Mouse (Mus musculus) inflammation-experienced regulatory T-cells, adult 6 months (primary cell): Measurements from ENCODE around the gene Fbxl18. TPM values are rescaled to one million over a fixed set of nuclear protein-coding genes. Genes with fewer than 3 reads are reported as not detected.
A peak's percentile ranks its signal among the peaks of the same experiment; 100 is the strongest.
"Not testable (repeated sequence)": the region's sequence is repeated elsewhere in the genome, so short reads cannot be mapped to it uniquely, and the experiment has no call there.

Source experiments
- ATAC-seq: one replicate; pipeline ENCODE4 v1.8.0; 2017
- polyA plus RNA-seq, 3 experiments: library from polyadenylated mRNA; unstranded; fragments of 100-300 nt; shearing (Covaris generic); gene quantifications; one replicate each; pipeline ENCODE4 v1.2.1; 2017

Gene Fbxl18
- polyA plus RNA-seq, 3 experiments from 2014 or later = 4.6 to 5.8 (median 5.5) TPM

DNA sequence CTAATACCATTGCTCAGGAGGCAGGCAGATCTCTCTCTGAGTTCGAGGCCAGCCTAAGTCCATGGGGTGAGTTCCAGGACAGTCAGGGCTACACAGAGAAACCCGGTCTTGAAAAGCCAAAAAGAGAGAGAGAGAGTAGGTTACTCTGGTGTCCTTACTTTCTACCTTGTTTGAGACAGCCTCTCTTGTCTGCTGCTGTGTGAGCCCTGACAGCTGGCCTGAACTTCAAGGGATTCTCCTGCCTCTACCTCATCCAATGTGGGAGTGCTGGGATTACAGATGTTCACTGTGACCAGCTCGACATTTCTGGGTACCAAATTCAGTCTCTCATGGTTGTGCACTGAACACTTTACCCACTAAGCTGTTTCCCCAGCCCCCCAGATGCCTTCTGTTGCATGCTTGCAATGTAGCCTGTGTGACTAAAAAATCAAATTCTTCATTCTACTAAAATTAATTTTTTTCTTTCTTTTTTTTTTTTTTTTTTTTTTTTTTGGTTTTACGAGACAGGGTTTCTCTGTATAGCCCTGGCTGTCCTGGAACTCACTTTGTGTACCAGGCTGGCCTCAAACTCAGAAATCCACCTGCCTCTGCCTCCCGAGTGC is 4.8 kb upstream of the Fbxl18 start:
- no peak for ATAC-seq

DNA sequence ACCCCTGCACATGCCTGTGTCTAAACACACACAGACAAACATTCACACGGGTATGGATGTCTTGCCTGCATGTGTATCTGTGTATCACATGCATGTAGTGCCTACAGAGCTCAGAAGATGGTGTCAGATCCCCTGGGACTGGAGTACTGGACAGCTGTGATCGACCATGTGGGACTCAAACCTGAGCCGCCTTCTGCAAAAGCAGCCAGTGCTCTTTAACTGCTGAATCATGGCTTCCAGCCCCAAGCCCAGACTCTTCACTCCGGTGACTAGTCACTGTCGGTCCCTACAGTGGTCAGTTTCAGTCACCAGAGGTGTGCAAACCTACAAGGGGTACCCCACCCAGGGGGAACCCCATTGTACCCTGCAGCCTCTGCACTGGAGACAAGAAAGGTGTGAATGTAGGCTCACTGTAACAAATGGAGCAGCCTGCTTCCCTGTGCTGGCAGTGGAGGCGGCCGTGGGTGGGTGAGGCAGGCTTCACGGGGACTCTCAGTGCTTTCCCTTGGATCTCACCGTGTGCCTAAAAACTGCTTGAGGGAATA is 3.9 kb upstream of the Fbxl18 start:
- ATAC-seq = no peak

DNA sequence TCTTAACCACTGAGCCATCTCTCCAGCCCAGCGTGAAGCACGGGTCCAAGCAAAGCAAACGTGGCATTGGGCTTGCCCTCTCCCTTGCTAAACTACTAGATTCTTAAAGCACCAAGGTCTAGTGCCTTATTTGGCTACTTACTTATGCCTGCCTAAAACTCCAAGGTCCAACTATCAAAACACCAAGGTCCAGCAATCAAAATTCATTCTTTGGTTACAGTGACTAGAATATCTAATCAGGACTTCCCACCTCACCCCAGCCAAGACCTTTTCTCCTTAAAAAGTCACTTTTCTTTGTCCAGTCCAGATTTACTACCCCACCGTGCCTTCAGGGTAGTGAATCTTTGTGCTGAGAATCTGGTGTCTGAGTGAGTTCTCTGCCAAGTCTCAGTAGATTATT is 3.1 kb upstream of the Fbxl18 start:
- ATAC-seq = no peak

- ATAC-seq = no peak
These were observed 2.5 kb upstream of the Fbxl18 start for GRCm38 (mm10) chr5:142897568-142898248.

GRCm38 (mm10) chr5:142896713-142897112 is 1.5 kb upstream of the Fbxl18 start:
- ATAC-seq = peak; percentile 49

- no peak for ATAC-seq
These were observed 971 bp upstream of the Fbxl18 start for GRCm38 (mm10) chr5:142896192-142896591.

GRCm38 (mm10) chr5:142891396-142891795 is 3.8 kb downstream of the Fbxl18 start:
- ATAC-seq = no peak

- ATAC-seq = not testable (repeated sequence)
These were observed 7.7 kb downstream of the Fbxl18 start for GRCm38 (mm10) chr5:142887533-142887932.

- no peak for ATAC-seq
These were observed 8.5 kb downstream of the Fbxl18 start for GRCm38 (mm10) chr5:142886761-142887160.

GRCm38 (mm10) chr5:142886181-142886580 is 9.0 kb downstream of the Fbxl18 start:
- no peak for ATAC-seq

DNA sequence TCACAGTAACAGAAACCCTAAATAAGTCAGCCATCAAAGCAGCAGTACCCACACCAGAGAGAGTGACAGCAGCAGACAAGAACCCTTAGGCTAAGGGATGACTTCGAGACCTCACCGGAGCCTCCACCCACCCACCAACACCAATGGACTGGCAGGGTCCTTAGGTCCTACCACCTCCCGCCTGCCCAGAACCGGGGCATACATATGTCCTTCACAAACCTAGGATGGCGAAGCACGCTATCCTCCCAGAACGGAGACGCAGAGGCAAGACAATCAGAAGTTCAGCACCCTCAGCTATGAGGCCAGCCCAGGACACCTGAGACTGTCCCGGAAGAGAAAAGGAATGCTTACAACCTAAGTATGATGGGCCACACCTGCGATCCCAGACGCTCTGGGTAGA is 12.8 kb downstream of the Fbxl18 start:
- ATAC-seq = no peak

- no peak for ATAC-seq
These were observed 13.3 kb downstream of the Fbxl18 start for GRCm38 (mm10) chr5:142881936-142882335.

- no peak for ATAC-seq
These were observed 14.3 kb downstream of the Fbxl18 start for GRCm38 (mm10) chr5:142880806-142881516.

DNA sequence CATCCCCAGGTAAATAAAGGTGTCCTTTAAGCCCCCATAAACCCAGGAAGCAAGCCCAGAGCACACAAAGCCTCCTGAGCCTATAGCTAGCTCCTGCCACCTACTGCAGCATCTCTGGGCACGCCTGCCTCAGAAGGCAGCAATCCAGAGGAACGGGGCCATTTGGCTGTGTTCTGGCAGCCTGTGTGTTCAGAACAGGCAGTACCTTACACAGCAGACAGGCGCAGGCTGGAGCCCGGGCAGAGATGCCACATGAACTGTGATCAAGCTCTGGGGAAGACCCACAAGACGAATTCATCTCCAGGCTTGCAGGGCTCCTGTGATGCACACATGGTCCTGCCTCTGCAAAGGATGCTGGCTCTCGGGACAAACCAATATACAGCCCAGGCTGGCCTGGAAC is 15.0 kb downstream of the Fbxl18 start:
- no peak for ATAC-seq

- peak; percentile 78 for ATAC-seq
These were observed 15.7 kb downstream of the Fbxl18 start for GRCm38 (mm10) chr5:142879318-142880175.

DNA sequence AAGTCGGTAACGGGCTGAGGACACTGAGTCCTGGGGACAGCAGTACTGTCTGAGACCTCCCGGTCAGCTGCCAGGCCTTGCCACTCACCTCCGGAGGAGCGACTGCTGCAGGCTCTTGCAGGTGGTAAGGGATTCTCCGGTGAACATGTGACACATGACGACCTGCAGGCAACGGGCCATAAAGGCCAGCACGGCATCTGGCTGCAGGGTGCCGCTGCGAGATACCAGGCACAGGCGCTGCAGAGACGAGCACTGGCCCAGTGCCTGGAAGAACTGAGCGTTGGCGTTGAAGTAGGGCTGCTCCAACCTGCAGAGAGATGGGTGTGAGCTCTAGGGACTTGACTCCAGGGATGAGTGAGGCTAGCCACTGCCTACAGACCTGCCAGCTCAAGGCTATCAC is 16.7 kb downstream of the Fbxl18 start:
- ATAC-seq = no peak

- peak; percentile 77 for ATAC-seq
These were observed 17.6 kb downstream of the Fbxl18 start for GRCm38 (mm10) chr5:142877337-142878280.

DNA sequence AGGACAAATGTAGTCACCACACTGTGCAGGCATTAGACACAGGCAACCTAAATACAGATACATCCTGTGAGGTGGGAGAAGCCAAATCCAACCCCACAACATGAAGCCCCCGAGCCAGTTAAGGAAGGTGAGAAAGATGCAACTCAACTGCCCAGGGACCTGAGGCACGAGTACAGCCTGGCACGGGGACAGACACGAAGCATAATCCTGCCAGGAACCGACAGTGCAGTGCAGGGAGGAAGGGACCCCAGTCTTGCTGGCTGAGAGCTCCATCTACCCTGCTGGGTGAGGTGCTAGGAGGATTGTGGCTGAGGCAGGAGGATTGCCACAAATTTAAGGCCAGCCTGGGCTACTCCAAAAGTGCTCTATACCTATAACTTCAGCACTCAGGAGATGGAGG is 18.3 kb downstream of the Fbxl18 start:
- no peak for ATAC-seq

GRCm38 (mm10) chr5:142875513-142875905 is 19.7 kb downstream of the Fbxl18 start:
- no peak for ATAC-seq

DNA sequence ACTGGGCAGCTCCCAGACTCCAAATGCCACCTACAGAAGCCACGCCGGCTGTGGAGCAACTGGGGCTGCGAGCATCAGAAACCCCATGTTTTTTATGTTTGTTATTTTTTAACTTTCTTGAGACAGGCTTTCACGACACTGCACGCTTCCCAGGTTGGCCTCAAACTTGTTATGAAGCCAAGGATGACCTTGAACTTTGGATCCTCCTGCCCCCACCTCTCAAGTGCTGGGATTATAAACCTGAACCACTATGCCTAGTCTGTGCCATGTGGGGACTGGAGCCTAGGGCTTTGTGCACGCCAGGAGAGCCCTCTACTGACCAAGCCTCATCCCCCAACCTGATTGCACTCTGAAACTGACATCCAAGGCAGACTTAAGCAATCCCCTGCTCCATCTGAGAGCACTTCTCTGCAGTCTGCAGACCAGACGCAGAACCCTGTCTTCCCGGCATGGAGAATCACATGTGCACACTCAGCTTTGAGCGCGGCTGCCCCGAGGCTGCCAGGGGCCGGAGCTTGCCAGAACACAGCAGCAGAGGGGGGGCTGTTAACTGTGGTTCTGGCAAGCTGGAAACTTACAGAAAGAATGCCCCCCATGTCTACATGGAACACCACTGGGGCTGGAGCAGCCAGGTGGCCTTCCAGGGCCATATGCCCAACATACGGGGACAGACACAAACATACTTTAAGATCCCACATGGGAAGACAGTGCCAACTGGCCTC is 20.3 kb downstream of the Fbxl18 start:
- no peak for ATAC-seq

GRCm38 (mm10) chr5:142873718-142874117 is 21.5 kb downstream of the Fbxl18 start:
- no peak for ATAC-seq
